Mouse (Mus musculus): Measurements from ENCODE around the gene Stap1. TPM values are rescaled to one million over a fixed set of nuclear protein-coding genes. Genes with fewer than 3 reads are reported as not detected.

Stap1 gene
- polyA plus RNA-seq, 1 experiment from 2014 or later: 0.33 TPM

DNA sequence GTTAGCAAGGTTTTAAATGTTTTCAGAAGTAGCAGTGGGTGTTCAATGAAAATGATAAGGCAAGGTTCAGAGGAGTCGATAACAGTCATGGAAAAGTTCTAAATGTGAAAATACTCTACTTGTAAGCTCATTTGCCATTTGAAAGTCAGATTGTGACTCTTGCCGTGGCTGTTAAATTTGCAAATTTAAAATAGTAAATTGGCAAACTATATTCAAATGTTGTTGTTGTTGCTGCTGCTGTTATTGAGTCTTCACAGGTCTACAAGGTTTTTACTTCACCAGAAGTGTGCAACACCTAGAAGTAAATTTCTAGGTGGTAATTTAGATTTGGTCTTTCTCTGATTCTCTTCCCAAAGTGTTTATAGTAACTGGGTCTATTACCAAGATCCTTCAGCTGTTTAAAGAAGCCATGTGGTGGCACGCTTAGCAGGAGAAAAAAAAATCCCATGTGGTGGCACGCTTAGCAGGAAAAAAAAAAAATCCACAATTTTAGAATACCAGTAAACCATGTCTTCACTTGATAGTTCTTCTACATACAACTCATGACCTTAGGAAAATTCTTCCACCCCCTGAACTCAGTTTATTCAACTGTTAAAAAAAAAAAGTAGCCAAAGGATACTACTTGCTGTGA lies 1.3 kb downstream of the Stap1 start:
- Histone ChIP-seq H3K27ac (ENCODE audit: low read length) (no peak overlapping the region), H3K4me3 (ENCODE audit: low read depth, low read length) (no peak overlapping the region), H3K36me3 (ENCODE audit: control insufficient read depth, insufficient read depth, low read length) (no peaks in the 10 kb centered on the region), H3K4me1 (ENCODE audit: control insufficient read depth, insufficient read depth, low read length) (no peaks in the 10 kb centered on the region), H3K9ac (replicated peaks; ENCODE audit: low read depth, low read length) (no peak overlapping the region), H3K9me3 (ENCODE audit: control insufficient read depth, low read depth, low read length) (no peaks in the 10 kb centered on the region), H3K4me2 (replicated peaks; ENCODE audit: low read depth, low read length) (no peak overlapping the region), H3K27me3 (ENCODE audit: control insufficient read depth, insufficient read depth, low read length) (no peaks in the 10 kb centered on the region)
- no peak for ATAC-seq (ENCODE audit: insufficient number of reproducible peaks, insufficient read depth, low FRiP score, low read depth)
- WGBS: 78% methylated on average over 4 of the region's 4 CpGs

DNA sequence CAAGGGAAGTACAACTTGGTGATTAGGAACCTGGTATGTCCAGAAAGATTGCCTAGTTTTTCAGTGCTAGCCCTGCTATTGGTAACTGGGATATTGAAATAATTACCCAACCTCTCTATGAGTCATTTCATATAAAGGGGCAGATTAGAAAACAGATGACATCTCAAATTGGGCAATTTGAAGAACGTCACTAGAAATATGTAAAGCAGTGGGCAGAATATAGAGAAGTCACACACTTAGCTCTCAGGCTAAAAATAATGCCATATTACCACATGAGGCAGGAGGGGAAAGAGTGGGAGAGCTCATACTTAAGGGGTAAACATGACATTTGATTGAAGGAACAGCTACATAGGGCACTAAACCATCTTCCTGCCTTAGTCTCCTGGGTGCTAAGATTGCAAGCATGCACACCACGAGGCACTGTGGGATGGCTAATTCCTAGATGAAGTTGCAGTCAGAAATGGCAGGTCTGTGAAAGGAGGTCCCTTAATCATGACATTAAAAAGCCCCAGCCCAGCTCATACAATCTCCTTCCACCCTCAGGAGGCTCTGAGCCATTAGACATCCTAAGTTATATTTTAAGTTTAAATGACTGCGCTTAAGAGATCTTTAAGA lies 7.3 kb downstream of the Stap1 start:
- no peak for ATAC-seq (ENCODE audit: insufficient number of reproducible peaks, insufficient read depth, low FRiP score, low read depth)
- 73% methylated on average over 3 of the region's 3 CpGs for WGBS
- H3K9me3 ChIP-seq (ENCODE audit: control insufficient read depth, low read depth, low read length): no peaks in the 10 kb centered on the region
- H3K27me3 ChIP-seq (ENCODE audit: control insufficient read depth, insufficient read depth, low read length): no peaks in the 10 kb centered on the region
- H3K4me3 ChIP-seq (ENCODE audit: low read depth, low read length): no peak overlapping the region
- H3K27ac ChIP-seq (ENCODE audit: low read length): no peak overlapping the region
- no peak overlapping the region for H3K9ac ChIP-seq (replicated peaks; ENCODE audit: low read depth, low read length)
- H3K36me3 ChIP-seq (ENCODE audit: control insufficient read depth, insufficient read depth, low read length): no peaks in the 10 kb centered on the region
- no peaks in the 10 kb centered on the region for H3K4me1 ChIP-seq (ENCODE audit: control insufficient read depth, insufficient read depth, low read length)
- H3K4me2 ChIP-seq (replicated peaks; ENCODE audit: low read depth, low read length): no peak overlapping the region

DNA sequence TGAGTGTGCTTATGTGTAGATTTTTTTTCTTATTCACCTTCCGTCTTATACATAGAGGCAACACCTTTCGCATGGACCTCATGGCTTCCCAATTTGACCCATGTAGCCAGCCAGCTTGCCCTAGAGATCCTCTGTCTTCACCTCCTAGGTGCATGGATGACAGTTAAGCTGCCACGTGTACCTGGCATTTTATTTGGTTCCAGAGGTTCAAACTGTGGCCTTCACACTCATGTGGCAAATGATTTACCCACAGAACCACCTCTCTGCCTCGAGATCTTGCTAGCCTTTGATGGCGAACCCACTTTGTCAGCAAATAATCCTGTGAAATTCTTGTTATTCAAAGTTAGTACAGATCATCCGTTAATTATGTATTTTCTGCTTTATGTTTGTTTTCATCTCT lies 12.4 kb downstream of the Stap1 start:
- Histone ChIP-seq H3K27ac (ENCODE audit: low read length) (no peak overlapping the region), H3K9ac (replicated peaks; ENCODE audit: low read depth, low read length) (no peak overlapping the region), H3K9me3 (ENCODE audit: control insufficient read depth, low read depth, low read length) (no peaks in the 10 kb centered on the region), H3K4me2 (replicated peaks; ENCODE audit: low read depth, low read length) (no peak overlapping the region), H3K4me1 (ENCODE audit: control insufficient read depth, insufficient read depth, low read length) (no peaks in the 10 kb centered on the region), H3K27me3 (ENCODE audit: control insufficient read depth, insufficient read depth, low read length) (no peaks in the 10 kb centered on the region), H3K4me3 (ENCODE audit: low read depth, low read length) (no peak overlapping the region), H3K36me3 (ENCODE audit: control insufficient read depth, insufficient read depth, low read length) (no peaks in the 10 kb centered on the region)
- 77% methylated on average over 6 of the region's 6 CpGs for WGBS
- no peak for ATAC-seq (ENCODE audit: insufficient number of reproducible peaks, insufficient read depth, low FRiP score, low read depth)

DNA sequence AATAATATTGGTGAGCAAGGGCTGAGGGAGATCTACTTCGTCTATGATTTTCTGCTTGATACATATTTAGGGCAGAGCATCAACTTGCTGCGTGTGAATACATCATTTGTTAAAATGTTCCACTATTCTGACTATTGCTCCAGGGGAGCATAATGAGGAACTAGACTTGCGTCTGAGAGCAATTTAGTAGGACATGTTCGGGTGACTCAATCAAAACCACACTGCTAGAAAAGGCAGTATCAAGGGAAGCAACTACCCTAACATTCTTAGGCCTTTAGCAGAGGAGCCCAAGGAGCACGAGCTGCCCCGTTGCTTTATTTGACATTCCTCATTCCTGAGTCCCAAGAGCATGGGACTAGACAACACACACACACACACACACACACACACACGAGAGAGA lies 13.4 kb downstream of the Stap1 start:
- Histone ChIP-seq H3K36me3 (ENCODE audit: control insufficient read depth, insufficient read depth, low read length) (no peaks in the 10 kb centered on the region), H3K9ac (replicated peaks; ENCODE audit: low read depth, low read length) (no peak overlapping the region), H3K27ac (ENCODE audit: low read length) (no peak overlapping the region), H3K4me3 (ENCODE audit: low read depth, low read length) (no peak overlapping the region), H3K9me3 (ENCODE audit: control insufficient read depth, low read depth, low read length) (no peaks in the 10 kb centered on the region), H3K4me2 (replicated peaks; ENCODE audit: low read depth, low read length) (no peak overlapping the region), H3K4me1 (ENCODE audit: control insufficient read depth, insufficient read depth, low read length) (no peaks in the 10 kb centered on the region), H3K27me3 (ENCODE audit: control insufficient read depth, insufficient read depth, low read length) (no peaks in the 10 kb centered on the region)
- ATAC-seq (ENCODE audit: insufficient number of reproducible peaks, insufficient read depth, low FRiP score, low read depth): no peak
- WGBS: 74% methylated on average over 7 of the region's 7 CpGs

DNA sequence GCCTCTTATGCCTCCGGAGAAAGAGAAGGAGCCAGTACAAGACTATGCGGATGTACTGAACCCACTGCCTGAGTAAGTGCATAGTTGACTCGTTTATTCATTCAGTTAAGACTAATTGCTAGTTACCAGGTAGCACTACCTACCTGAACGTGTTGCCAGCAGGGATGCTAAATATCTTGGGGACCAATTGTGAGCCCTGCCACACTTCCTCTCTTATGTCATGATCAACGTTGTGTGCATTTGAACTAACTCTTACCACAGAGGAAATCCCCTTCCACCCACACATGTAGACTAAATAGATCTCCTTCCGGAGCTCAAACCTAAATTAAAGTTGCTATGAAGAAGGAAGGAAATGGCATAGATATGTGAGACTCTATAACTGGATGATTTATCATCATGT lies 15.2 kb downstream of the Stap1 start:
- Histone ChIP-seq H3K27me3 (ENCODE audit: control insufficient read depth, insufficient read depth, low read length) (no peaks in the 10 kb centered on the region), H3K36me3 (ENCODE audit: control insufficient read depth, insufficient read depth, low read length) (no peaks in the 10 kb centered on the region), H3K4me1 (ENCODE audit: control insufficient read depth, insufficient read depth, low read length) (no peaks in the 10 kb centered on the region), H3K4me2 (replicated peaks; ENCODE audit: low read depth, low read length) (no peak overlapping the region), H3K9ac (replicated peaks; ENCODE audit: low read depth, low read length) (no peak overlapping the region), H3K27ac (ENCODE audit: low read length) (no peak overlapping the region), H3K9me3 (ENCODE audit: control insufficient read depth, low read depth, low read length) (no peaks in the 10 kb centered on the region), H3K4me3 (ENCODE audit: low read depth, low read length) (no peak overlapping the region)
- ATAC-seq (ENCODE audit: insufficient number of reproducible peaks, insufficient read depth, low FRiP score, low read depth): no peak
- WGBS: 78% methylated on average over 6 of the region's 6 CpGs

DNA sequence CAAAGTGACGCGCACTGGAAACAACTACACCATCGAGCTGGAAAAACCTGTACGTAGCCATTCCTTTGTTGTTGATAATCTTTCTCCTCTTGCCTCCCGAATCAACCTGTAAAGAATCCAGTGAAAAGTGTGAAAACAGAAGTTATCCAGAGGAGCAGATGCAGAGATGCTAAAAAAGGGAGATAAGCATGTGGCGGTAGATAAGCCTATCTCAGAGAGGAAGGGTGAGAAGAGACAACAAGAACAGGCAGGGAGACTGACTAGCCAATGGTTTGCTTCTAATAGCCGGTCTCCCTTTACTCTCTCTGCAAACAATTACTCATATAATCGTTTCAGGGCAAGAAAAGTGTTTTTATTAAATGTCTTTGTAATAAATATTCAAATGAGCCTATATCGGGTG lies 23.2 kb downstream of the Stap1 start:
- no peak overlapping the region for H3K27ac ChIP-seq (ENCODE audit: low read length)
- no peaks in the 10 kb centered on the region for H3K9me3 ChIP-seq (ENCODE audit: control insufficient read depth, low read depth, low read length)
- no peak for ATAC-seq (ENCODE audit: insufficient number of reproducible peaks, insufficient read depth, low FRiP score, low read depth)
- H3K27me3 ChIP-seq (ENCODE audit: control insufficient read depth, insufficient read depth, low read length): no peaks in the 10 kb centered on the region
- WGBS: 75% methylated on average over 9 of the region's 9 CpGs
- H3K4me2 ChIP-seq (replicated peaks; ENCODE audit: low read depth, low read length): no peak overlapping the region
- no peak overlapping the region for H3K4me3 ChIP-seq (ENCODE audit: low read depth, low read length)
- no peaks in the 10 kb centered on the region for H3K36me3 ChIP-seq (ENCODE audit: control insufficient read depth, insufficient read depth, low read length)
- H3K4me1 ChIP-seq (ENCODE audit: control insufficient read depth, insufficient read depth, low read length): no peaks in the 10 kb centered on the region
- H3K9ac ChIP-seq (replicated peaks; ENCODE audit: low read depth, low read length): no peak overlapping the region

DNA sequence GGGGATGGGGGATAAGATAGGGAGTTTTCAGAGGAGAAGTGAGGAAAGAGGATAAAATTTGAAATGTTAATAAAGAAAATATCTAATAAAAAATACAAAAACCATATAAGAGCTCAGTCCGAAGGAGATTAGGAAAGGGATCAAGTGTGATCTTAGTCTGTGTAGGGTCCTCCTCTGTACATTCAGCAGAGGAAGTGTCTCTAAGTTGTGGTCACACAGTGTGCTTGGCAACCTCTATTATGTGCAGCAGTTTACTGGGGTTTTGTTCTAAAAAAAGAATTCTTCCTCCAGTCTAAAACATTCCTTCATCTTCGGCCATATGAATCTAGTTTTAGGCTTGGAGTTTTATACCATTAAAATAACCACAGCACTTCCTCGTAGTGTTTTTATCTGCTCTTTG lies 27.4 kb downstream of the Stap1 start:
- whole genome bisulfite sequencing: 87% methylated on average over 3 of the region's 3 CpGs
- no peaks in the 10 kb centered on the region for H3K4me1 ChIP-seq (ENCODE audit: control insufficient read depth, insufficient read depth, low read length)
- no peak overlapping the region for H3K4me2 ChIP-seq (replicated peaks; ENCODE audit: low read depth, low read length)
- H3K9me3 ChIP-seq (ENCODE audit: control insufficient read depth, low read depth, low read length): no peaks in the 10 kb centered on the region
- H3K36me3 ChIP-seq (ENCODE audit: control insufficient read depth, insufficient read depth, low read length): no peaks in the 10 kb centered on the region
- ATAC-seq (ENCODE audit: insufficient number of reproducible peaks, insufficient read depth, low FRiP score, low read depth): no peak
- no peaks in the 10 kb centered on the region for H3K27me3 ChIP-seq (ENCODE audit: control insufficient read depth, insufficient read depth, low read length)
- H3K27ac ChIP-seq (ENCODE audit: low read length): no peak overlapping the region
- H3K4me3 ChIP-seq (ENCODE audit: low read depth, low read length): no peak overlapping the region
- H3K9ac ChIP-seq (replicated peaks; ENCODE audit: low read depth, low read length): no peak overlapping the region

DNA sequence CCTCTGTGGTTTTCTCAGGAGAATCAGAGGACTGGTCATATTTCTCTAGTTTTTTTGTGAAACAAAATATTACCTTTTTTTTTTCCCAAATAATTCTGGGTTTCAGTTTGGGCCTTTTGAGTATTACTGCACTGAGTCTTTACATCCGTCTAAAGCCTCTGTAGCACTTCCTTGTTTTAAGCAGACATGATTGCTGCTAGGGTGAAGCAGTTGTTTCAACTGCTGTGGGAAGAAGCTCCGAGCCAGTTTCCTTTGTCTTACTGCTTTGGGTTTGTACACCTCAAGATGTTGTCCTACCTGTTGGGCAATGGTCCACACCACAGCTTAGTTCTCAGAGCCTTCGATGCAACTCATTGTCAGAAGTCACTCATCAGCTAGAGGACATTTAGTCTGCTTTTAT lies 29.1 kb downstream of the Stap1 start:
- WGBS: 73% methylated on average over 3 of the region's 3 CpGs

DNA sequence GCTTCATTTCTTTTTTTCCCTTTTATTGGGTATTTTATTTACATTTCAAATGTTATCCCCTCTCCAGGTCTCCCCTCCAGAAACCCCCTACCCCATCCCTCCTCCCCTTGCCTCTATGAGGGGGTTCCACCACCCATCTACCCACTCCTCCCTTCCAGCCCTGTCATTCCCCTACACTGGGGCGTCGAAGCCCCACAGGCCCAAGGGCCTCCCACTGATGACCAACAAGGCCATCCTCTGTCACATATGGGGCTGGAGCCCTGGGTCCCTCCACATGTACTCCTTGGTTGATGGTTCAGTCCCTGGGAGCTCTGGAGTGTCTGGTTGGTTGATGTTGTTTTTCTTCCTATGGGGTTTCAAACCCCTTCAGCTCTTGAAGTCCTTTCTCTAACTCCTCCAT lies 30.6 kb downstream of the Stap1 start:
- H3K4me2 ChIP-seq (replicated peaks; ENCODE audit: low read depth, low read length): no peak overlapping the region
- H3K27ac ChIP-seq (ENCODE audit: low read length): no peak overlapping the region
- no peak overlapping the region for H3K9ac ChIP-seq (replicated peaks; ENCODE audit: low read depth, low read length)
- no peaks in the 10 kb centered on the region for H3K36me3 ChIP-seq (ENCODE audit: control insufficient read depth, insufficient read depth, low read length)
- ATAC-seq (ENCODE audit: insufficient number of reproducible peaks, insufficient read depth, low FRiP score, low read depth): no peak
- no peaks in the 10 kb centered on the region for H3K9me3 ChIP-seq (ENCODE audit: control insufficient read depth, low read depth, low read length)
- WGBS: 97% methylated on average over 2 of the region's 2 CpGs
- no peak overlapping the region for H3K4me3 ChIP-seq (ENCODE audit: low read depth, low read length)
- no peaks in the 10 kb centered on the region for H3K4me1 ChIP-seq (ENCODE audit: control insufficient read depth, insufficient read depth, low read length)
- no peaks in the 10 kb centered on the region for H3K27me3 ChIP-seq (ENCODE audit: control insufficient read depth, insufficient read depth, low read length)

More for the DNA sequence above, 29.1 kb downstream of the Stap1 start:
- no peaks in the 10 kb centered on the region for H3K27me3 ChIP-seq (ENCODE audit: control insufficient read depth, insufficient read depth, low read length)
- H3K9me3 ChIP-seq (ENCODE audit: control insufficient read depth, low read depth, low read length): no peaks in the 10 kb centered on the region
- H3K4me1 ChIP-seq (ENCODE audit: control insufficient read depth, insufficient read depth, low read length): no peaks in the 10 kb centered on the region
- no peak overlapping the region for H3K9ac ChIP-seq (replicated peaks; ENCODE audit: low read depth, low read length)
- H3K36me3 ChIP-seq (ENCODE audit: control insufficient read depth, insufficient read depth, low read length): no peaks in the 10 kb centered on the region
- no peak for ATAC-seq (ENCODE audit: insufficient number of reproducible peaks, insufficient read depth, low FRiP score, low read depth)
- no peak overlapping the region for H3K4me2 ChIP-seq (replicated peaks; ENCODE audit: low read depth, low read length)
- no peak overlapping the region for H3K27ac ChIP-seq (ENCODE audit: low read length)
- no peak overlapping the region for H3K4me3 ChIP-seq (ENCODE audit: low read depth, low read length)
